Mouse (Mus musculus): ENCODE data around the gene Gfod2. TPM values are rescaled to one million over a fixed set of nuclear protein-coding genes. Genes with fewer than 3 reads are reported as not detected.

Gene Gfod2
- total and polyA plus RNA-seq, 3 experiments, result 2.3 to 3.7 (median 3.7) TPM

DNA sequence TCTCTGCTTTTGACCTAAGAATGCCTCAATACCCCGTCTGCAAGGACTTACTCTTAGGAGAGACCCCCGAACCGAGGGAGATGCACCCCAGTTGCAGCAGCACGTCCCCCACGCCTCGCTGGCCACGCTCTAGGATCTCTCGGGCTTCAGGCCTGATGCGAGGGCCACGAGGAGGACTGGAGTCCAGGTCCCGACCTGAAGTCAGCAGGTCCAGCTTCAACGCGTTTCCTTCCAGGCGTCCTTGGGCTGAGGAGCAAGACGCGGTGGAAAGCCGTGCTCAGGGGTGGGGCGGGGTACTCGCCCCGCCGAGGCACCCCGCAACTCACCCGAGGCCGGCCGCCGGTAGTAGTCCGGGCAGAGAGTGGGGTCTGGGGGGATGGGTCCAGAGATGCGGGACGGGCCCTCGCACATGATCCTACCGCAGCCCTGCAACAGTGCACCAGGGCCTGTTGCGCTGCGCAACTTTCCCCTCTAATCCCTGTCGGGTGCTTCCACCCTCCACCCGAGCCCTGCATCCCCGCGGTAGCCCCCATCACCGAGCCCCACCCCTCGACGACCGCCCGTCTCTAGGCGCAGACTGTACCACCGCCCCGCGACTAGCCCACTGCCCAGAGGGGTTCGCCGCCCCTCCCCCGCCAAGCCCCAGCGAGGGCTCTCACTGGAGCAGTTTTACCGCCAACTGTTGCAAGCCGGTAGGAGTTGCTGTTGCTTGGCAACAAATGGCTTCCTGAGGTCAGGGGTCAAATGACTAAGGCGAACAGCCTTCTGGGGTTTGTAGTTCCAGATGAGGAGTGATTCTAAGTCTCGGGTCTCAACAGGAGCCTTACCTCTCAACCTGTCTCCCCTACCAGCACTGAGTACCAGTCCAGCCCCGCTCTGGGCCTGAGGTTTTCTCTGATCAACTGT is 50.7 kb downstream of the Gfod2 start, which contains the start of the genes 4933405L10Rik and Enkd1:
Gene 4933405L10Rik, plus strand, starts transcription at position 158 of the 906 bp plus-strand sequence.
Gene Enkd1, minus strand, starts transcription at position 713 of the 906 bp plus-strand sequence.
- Histone ChIP-seq H3K27me3 (ENCODE audit: control insufficient read depth, insufficient read depth, low read length) (no peaks in the 10 kb centered on the region), H3K9ac (ENCODE audit: low read depth, low read length) (peak within 1 kb of the TSS; percentile 34), H3K79me2 (replicated peaks; ENCODE audit: control insufficient read depth, insufficient read depth, low read length) (no peaks in the 10 kb centered on the region), H3K27ac (no peak within 1 kb of the TSS), H3K4me1 (ENCODE audit: control insufficient read depth, insufficient read depth, low read length) (peaks cover 1% of the 10 kb centered on the region; the same call in 1 of the 2 replicates), H3K4me3 (peak within 1 kb of the TSS; percentile 76), H3K36me3 (ENCODE audit: control insufficient read depth, insufficient read depth, low read length) (no peaks in the 10 kb centered on the region)
- intact Hi-C loops (cut with DNase I), result no loop called here
- TF ChIP-seq CTCF (IDR thresholded peaks at IDR 0.05) (no peak), POLR2A (IDR thresholded peaks at IDR 0.05; ENCODE audit: insufficient read depth, low read depth, low read length) (no peak), EP300 (IDR thresholded peaks at IDR 0.05; ENCODE audit: insufficient read depth, low read depth, low read length) (no peak)
- WGBS, result 1% methylated on average over 55 of the region's 55 CpGs
- DNase-seq, result peak; percentile 81 to 85

DNA sequence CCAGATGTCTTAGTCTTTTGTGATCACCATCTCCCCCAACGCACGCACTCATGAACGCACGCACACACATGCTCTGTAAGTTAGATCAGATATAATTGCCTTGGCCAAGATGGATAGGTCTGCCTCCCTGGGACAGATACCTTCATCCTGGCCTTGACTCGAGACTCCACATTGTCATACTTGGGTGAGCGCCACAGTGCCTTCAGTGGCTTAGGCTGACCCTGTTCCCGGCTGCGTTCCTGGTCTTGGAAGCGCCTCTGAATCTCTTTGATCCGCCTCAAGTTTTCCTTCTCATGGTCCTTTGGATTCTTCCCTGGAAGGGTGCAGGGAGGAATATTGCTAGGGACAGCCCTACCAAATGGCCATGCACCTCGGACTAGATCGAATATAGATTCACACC is 52.0 kb downstream of the Gfod2 start:
- Histone ChIP-seq H3K27me3 (ENCODE audit: control insufficient read depth, insufficient read depth, low read length) (no peaks in the 10 kb centered on the region), H3K4me1 (ENCODE audit: control insufficient read depth, insufficient read depth, low read length) (peaks cover 4% of the 10 kb centered on the region), H3K4me3 (no peak overlapping the region), H3K36me3 (ENCODE audit: control insufficient read depth, insufficient read depth, low read length) (no peaks in the 10 kb centered on the region), H3K79me2 (replicated peaks; ENCODE audit: control insufficient read depth, insufficient read depth, low read length) (no peaks in the 10 kb centered on the region), H3K9ac (ENCODE audit: low read depth, low read length) (no peak overlapping the region), H3K27ac (no peak overlapping the region)
- no peak for DNase-seq
- TF ChIP-seq EP300 (IDR thresholded peaks at IDR 0.05; ENCODE audit: insufficient read depth, low read depth, low read length) (no peak), POLR2A (IDR thresholded peaks at IDR 0.05; ENCODE audit: insufficient read depth, low read depth, low read length) (no peak), CTCF (IDR thresholded peaks at IDR 0.05) (no peak)
- 85% methylated on average over 12 of the region's 12 CpGs for WGBS
- intact Hi-C loops (cut with DNase I), result no loop called here

DNA sequence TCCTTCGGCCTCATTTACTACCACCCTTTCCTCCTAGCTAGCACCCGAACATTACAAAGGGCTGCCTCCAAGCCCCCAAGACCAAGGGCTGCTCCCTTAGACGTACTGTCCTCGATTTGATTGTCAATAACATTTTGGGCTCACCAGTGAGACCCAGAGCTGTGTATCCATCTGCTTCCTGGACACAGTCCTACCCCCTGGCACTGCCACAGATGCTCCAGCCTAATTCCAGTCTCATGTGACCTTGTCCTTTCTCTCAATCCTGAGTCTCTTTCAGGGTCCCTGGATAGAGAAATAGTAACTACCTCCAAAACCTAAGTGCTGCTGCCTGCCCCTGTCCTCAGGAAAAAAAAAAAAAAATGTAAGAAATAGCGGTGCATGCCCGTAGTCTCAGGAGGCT is 53.5 kb downstream of the Gfod2 start:
- 87% methylated on average over 6 of the region's 6 CpGs for WGBS
- Histone ChIP-seq H3K79me2 (replicated peaks; ENCODE audit: control insufficient read depth, insufficient read depth, low read length) (no peaks in the 10 kb centered on the region), H3K9ac (ENCODE audit: low read depth, low read length) (no peak overlapping the region), H3K4me3 (no peak overlapping the region), H3K27me3 (ENCODE audit: control insufficient read depth, insufficient read depth, low read length) (no peaks in the 10 kb centered on the region), H3K36me3 (ENCODE audit: control insufficient read depth, insufficient read depth, low read length) (no peaks in the 10 kb centered on the region), H3K27ac (no peak overlapping the region), H3K4me1 (ENCODE audit: control insufficient read depth, insufficient read depth, low read length) (peaks cover 4% of the 10 kb centered on the region)
- TF ChIP-seq EP300 (IDR thresholded peaks at IDR 0.05; ENCODE audit: insufficient read depth, low read depth, low read length), result no peak
- no peak for TF ChIP-seq CTCF (IDR thresholded peaks at IDR 0.05)
- TF ChIP-seq POLR2A (IDR thresholded peaks at IDR 0.05; ENCODE audit: insufficient read depth, low read depth, low read length), result no peak
- intact Hi-C loops (cut with DNase I), result loop anchor here (5.0 kb wide), 2 partner anchors 68 to 307 kb away; partner anchors contain the start of genes Agrp, Ctcf and Ddx28
- DNase-seq, result no peak

DNA sequence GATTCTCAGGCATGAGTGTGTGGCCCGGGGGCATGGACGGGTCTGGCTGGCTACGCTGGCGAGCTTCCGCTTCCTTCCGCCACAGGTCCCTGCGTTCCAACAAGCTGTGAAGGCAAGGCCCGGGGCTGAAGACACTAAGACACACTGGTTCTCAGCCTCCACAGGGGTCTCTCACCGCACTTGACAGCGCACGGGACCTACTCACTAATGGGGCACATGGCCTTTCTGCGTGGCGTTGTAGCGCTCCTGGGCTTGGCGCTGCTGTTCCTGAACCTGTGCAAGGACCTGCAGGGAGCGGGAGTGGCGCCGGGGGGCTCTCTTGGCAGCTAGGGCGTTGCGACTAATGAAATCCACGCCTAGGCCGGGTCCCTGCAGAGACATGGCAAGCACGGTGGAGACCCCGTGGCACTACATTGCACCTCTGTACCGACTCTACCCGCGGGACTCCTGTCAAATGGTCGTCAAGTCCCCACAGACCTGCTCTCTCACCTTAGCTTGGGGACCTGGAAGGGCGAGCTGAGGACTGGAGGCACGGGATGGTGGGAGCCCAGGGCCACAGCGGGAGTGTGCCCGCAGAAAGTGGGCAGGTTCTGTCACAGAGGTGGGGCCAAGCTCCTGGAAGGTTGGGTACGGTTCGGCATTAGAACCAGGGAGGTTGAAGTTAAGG is 54.2 kb downstream of the Gfod2 start:
- intact Hi-C loops (cut with DNase I), result loop anchor here (5.0 kb wide), 2 partner anchors 67 to 308 kb away; partner anchors contain the start of genes Agrp, Ctcf and Ddx28

DNA sequence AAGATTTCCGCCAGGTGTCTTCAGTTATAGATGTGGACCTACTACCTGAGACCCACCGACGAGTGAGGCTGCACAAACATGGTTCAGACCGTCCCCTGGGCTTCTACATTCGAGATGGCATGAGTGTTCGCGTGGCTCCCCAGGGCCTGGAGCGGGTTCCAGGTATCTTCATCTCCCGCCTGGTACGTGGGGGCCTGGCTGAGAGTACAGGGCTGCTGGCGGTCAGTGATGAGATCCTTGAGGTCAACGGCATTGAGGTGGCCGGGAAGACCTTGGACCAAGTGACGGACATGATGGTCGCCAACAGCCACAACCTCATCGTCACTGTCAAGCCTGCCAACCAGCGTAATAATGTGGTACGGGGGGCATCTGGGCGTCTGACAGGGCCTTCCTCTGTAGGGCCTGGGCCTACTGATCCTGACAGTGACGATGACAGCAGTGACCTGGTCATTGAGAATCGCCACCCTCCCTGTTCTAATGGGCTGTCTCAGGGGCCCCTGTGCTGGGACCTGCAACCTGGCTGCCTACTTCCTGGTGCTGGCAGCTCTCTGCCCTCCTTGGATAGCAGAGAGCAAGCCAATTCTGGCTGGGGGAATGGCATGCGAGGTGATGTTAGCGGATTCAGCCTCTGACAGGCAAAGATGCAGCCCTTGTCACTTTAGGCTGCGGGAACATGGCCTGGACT is 55.6 kb downstream of the Gfod2 start:
- no peak overlapping the region for H3K4me3 ChIP-seq
- H3K27ac ChIP-seq, result no peak overlapping the region
- peaks cover 4% of the 10 kb centered on the region for H3K4me1 ChIP-seq (ENCODE audit: control insufficient read depth, insufficient read depth, low read length)
- intact Hi-C loops (cut with DNase I), result loop anchor here (5.0 kb wide), 2 partner anchors 66 to 309 kb away; partner anchors contain the start of genes Agrp, Ctcf and Ddx28
- H3K27me3 ChIP-seq (ENCODE audit: control insufficient read depth, insufficient read depth, low read length), result no peaks in the 10 kb centered on the region
- no peak overlapping the region for H3K9ac ChIP-seq (ENCODE audit: low read depth, low read length)
- DNase-seq, result no peak
- no peaks in the 10 kb centered on the region for H3K79me2 ChIP-seq (replicated peaks; ENCODE audit: control insufficient read depth, insufficient read depth, low read length)
- H3K36me3 ChIP-seq (ENCODE audit: control insufficient read depth, insufficient read depth, low read length), result no peaks in the 10 kb centered on the region
- 92% methylated on average over 24 of the region's 24 CpGs for WGBS
- TF ChIP-seq CTCF (IDR thresholded peaks at IDR 0.05) (no peak), POLR2A (IDR thresholded peaks at IDR 0.05; ENCODE audit: insufficient read depth, low read depth, low read length) (no peak), EP300 (IDR thresholded peaks at IDR 0.05; ENCODE audit: insufficient read depth, low read depth, low read length) (no peak)

More for the DNA sequence above, 54.2 kb downstream of the Gfod2 start:
- no peak for DNase-seq
- WGBS, result 93% methylated on average over 34 of the region's 34 CpGs
- Histone ChIP-seq H3K4me1 (ENCODE audit: control insufficient read depth, insufficient read depth, low read length) (peaks cover 4% of the 10 kb centered on the region), H3K4me3 (no peak overlapping the region), H3K79me2 (replicated peaks; ENCODE audit: control insufficient read depth, insufficient read depth, low read length) (no peaks in the 10 kb centered on the region), H3K27ac (no peak overlapping the region), H3K36me3 (ENCODE audit: control insufficient read depth, insufficient read depth, low read length) (no peaks in the 10 kb centered on the region), H3K9ac (ENCODE audit: low read depth, low read length) (no peak overlapping the region), H3K27me3 (ENCODE audit: control insufficient read depth, insufficient read depth, low read length) (no peaks in the 10 kb centered on the region)
- no peak for TF ChIP-seq EP300 (IDR thresholded peaks at IDR 0.05; ENCODE audit: insufficient read depth, low read depth, low read length)
- TF ChIP-seq CTCF (IDR thresholded peaks at IDR 0.05), result no peak
- TF ChIP-seq POLR2A (IDR thresholded peaks at IDR 0.05; ENCODE audit: insufficient read depth, low read depth, low read length), result no peak

Measured in heart, adult 2 months (tissue).